Mouse (Mus musculus): ENCODE measurements around the gene Tmem95.

The Tmem95 gene

GRCm38 (mm10) chr11:69910781-69911560, 33.2 kb upstream of the Tmem95 start:
- DNase-seq: no peak

GRCm38 (mm10) chr11:69910177-69910576, 32.4 kb upstream of the Tmem95 start:
- DNase-seq: no peak

GRCm38 (mm10) chr11:69909174-69909573, 31.4 kb upstream of the Tmem95 start:
- no peak for DNase-seq

- no peak for DNase-seq
Observed at GRCm38 (mm10) chr11:69908645-69909044, 30.8 kb upstream of the Tmem95 start.

GRCm38 (mm10) chr11:69904311-69904710, 26.5 kb upstream of the Tmem95 start:
- DNase-seq: no peak

- no peak for DNase-seq
Observed at GRCm38 (mm10) chr11:69902972-69903371, 25.2 kb upstream of the Tmem95 start.

GRCm38 (mm10) chr11:69901993-69902392, 24.2 kb upstream of the Tmem95 start:
- DNase-seq: peak in 1 of 2 experiments; percentile 45

GRCm38 (mm10) chr11:69901406-69901846, 23.6 kb upstream of the Tmem95 start:
- peak; percentile 94 to 96 for DNase-seq

- peak; percentile 88 to 95 for DNase-seq
Observed at GRCm38 (mm10) chr11:69900471-69901405, 22.9 kb upstream of the Tmem95 start, which contains the start of the genes 2810408A11Rik and Neurl4. Gene 2810408A11Rik (minus strand): TSS chr11:69900987. Gene Neurl4 (plus strand): TSS chr11:69901072.

GRCm38 (mm10) chr11:69899870-69900269, 22.1 kb upstream of the Tmem95 start:
- DNase-seq: no peak

GRCm38 (mm10) chr11:69895291-69895690, 17.5 kb upstream of the Tmem95 start, which contains the start of gene Acap1:
Gene Acap1 (minus strand): TSS chr11:69895539.
- peak; percentile 63 to 71 for DNase-seq

GRCm38 (mm10) chr11:69894671-69895070, 16.9 kb upstream of the Tmem95 start:
- DNase-seq: peak; percentile 84 to 90

GRCm38 (mm10) chr11:69891482-69891881, 13.7 kb upstream of the Tmem95 start:
- no peak for DNase-seq

- no peak for DNase-seq
Observed at GRCm38 (mm10) chr11:69886907-69887635, 9.3 kb upstream of the Tmem95 start.

- no peak for DNase-seq
Observed at GRCm38 (mm10) chr11:69884663-69885062, 6.8 kb upstream of the Tmem95 start.

- no peak for DNase-seq
Observed at GRCm38 (mm10) chr11:69884240-69884639, 6.4 kb upstream of the Tmem95 start.

- no peak for DNase-seq
Observed at GRCm38 (mm10) chr11:69883527-69884151, 5.8 kb upstream of the Tmem95 start.

GRCm38 (mm10) chr11:69883066-69883465, 5.2 kb upstream of the Tmem95 start:
- DNase-seq: peak in 1 of 2 experiments; percentile 61

- DNase-seq: no peak
Observed at GRCm38 (mm10) chr11:69881787-69882670, 4.2 kb upstream of the Tmem95 start.

GRCm38 (mm10) chr11:69880853-69881603, 3.2 kb upstream of the Tmem95 start, which contains the start of gene Kctd11:
Gene Kctd11 (minus strand): TSS chr11:69881406.
- DNase-seq: peak; percentile 60 to 72
